Mouse (Mus musculus): ENCODE measurements around the gene Olfr543. TPM values are rescaled to one million over a fixed set of nuclear protein-coding genes. Genes with fewer than 3 reads are reported as not detected.

Olfr543 gene
- total RNA-seq (2012; rRNA removed) (0.12 TPM in 1 of 2 replicates, not detected in the other), polyA plus RNA-seq (2012; ENCODE audit: insufficient read depth in 1 of 2, insufficient read length in 2 of 2, low read depth in 1 of 2, low replicate concordance in 2 of 2, missing spikeins in 1 of 2) (under 1 TPM in 1 of 2 experiments, not detected in 1; 0.61 TPM)

GRCm38 (mm10) chr7:102481579-102481978 is at the start of gene Olfr543:
TSS of gene Olfr543 (minus strand) at chr7:102481679.
- no peak within 1 kb of the TSS for H3K27ac ChIP-seq (ENCODE audit: control insufficient read depth, low read depth, low read length)
- H3K9ac ChIP-seq (ENCODE audit: control insufficient read depth, low read depth, low read length, poor library complexity, severe bottlenecking): no peak within 1 kb of the TSS
- H3K36me3 ChIP-seq (ENCODE audit: control insufficient read depth in 1 of 2, insufficient read depth in 2 of 2, low read length in 2 of 2): peaks cover 0 to 25% of the 10 kb centered on the region in 2 experiments; a peak in 2 of 4 replicates
- H3K27me3 ChIP-seq (ENCODE audit: control insufficient read depth in 1 of 2, insufficient read depth in 2 of 2, low read length in 2 of 2): no peaks in the 10 kb centered on the region
- no peaks in the 10 kb centered on the region for H3K79me2 ChIP-seq (ENCODE audit: control insufficient read depth, insufficient read depth, low read length, poor library complexity)
- peaks cover 7 to 20% of the 10 kb centered on the region in 2 experiments for H3K4me1 ChIP-seq (ENCODE audit: control insufficient read depth in 1 of 2, insufficient read depth in 2 of 2, low read length in 2 of 2)
- TF ChIP-seq CTCF (IDR thresholded peaks at IDR 0.05 in 2 of 3, conservative IDR thresholded peaks at IDR 0.05 in 1 of 3; ENCODE audit: control insufficient read depth in 1 of 3, insufficient read depth in 1 of 3, low read depth in 2 of 3, low read length in 3 of 3, poor library complexity in 1 of 3, severe bottlenecking in 1 of 3) (no peak), USF1 (IDR thresholded peaks at IDR 0.05; ENCODE audit: low read depth, low read length) (no peak), ETS1 (IDR thresholded peaks at IDR 0.05; ENCODE audit: low read depth, low read length) (no peak), MAX (IDR thresholded peaks at IDR 0.05; ENCODE audit: low read length) (no peak), KAT2A (conservative IDR thresholded peaks at IDR 0.05; ENCODE audit: low read depth, low read length) (no peak), POLR2AphosphoS2 (IDR thresholded peaks at IDR 0.05; ENCODE audit: low read length) (no peak), MXI1 (IDR thresholded peaks at IDR 0.05; ENCODE audit: low read depth, low read length) (no peak), MEF2A (IDR thresholded peaks at IDR 0.05; ENCODE audit: extremely low read depth, insufficient replicate concordance, low read depth, low read length, poor library complexity, severe bottlenecking) (no peak), GABPA (IDR thresholded peaks at IDR 0.05; ENCODE audit: low read depth, low read length) (no peak), GATA1 (IDR thresholded peaks at IDR 0.05; ENCODE audit: low read depth, low read length) (no peak), ZC3H11A (IDR thresholded peaks at IDR 0.05; ENCODE audit: low read depth, low read length) (no peak), CHD2 (IDR thresholded peaks at IDR 0.05; ENCODE audit: low read length) (no peak), RAD21 (IDR thresholded peaks at IDR 0.05; ENCODE audit: low read depth, low read length) (no peak), SMC3 (IDR thresholded peaks at IDR 0.05; ENCODE audit: low read depth, low read length) (no peak), RCOR1 (IDR thresholded peaks at IDR 0.05; ENCODE audit: low read depth, low read length) (no peak), NELFE (IDR thresholded peaks at IDR 0.05; ENCODE audit: low read depth, low read length) (no peak), JUND (IDR thresholded peaks at IDR 0.05; ENCODE audit: low read depth, low read length) (no peak), E2F4 (IDR thresholded peaks at IDR 0.05; ENCODE audit: borderline replicate concordance, low read depth, low read length) (no peak)
- H3K9me3 ChIP-seq (replicated peaks; ENCODE audit: insufficient read depth, low read length): no peaks in the 10 kb centered on the region
- DNase-seq (ENCODE audit: low read depth, low spot score): no peak
- no peak within 1 kb of the TSS for H3K4me3 ChIP-seq (ENCODE audit: control insufficient read depth in 1 of 2, insufficient read depth in 1 of 2, low read depth in 2 of 2, low read length in 2 of 2)

GRCm38 (mm10) chr7:102529052-102529451 is 47.6 kb upstream of the Olfr543 start:
- no peak for DNase-seq (ENCODE audit: low read depth, low spot score)
- H3K4me3 ChIP-seq (ENCODE audit: control insufficient read depth in 1 of 2, insufficient read depth in 1 of 2, low read depth in 2 of 2, low read length in 2 of 2): no peak overlapping the region
- TF ChIP-seq POLR2AphosphoS5 (IDR thresholded peaks at IDR 0.05; ENCODE audit: borderline replicate concordance, low read depth, low read length): no peak
- no peak for TF ChIP-seq ZC3H11A (IDR thresholded peaks at IDR 0.05; ENCODE audit: low read depth, low read length)
- TF ChIP-seq MEF2A (IDR thresholded peaks at IDR 0.05; ENCODE audit: extremely low read depth, insufficient replicate concordance, low read depth, low read length, poor library complexity, severe bottlenecking): no peak
- TF ChIP-seq MYB (IDR thresholded peaks at IDR 0.05; ENCODE audit: low read depth, low read length): no peak
- TF ChIP-seq CTCF (IDR thresholded peaks at IDR 0.05 in 2 of 3, conservative IDR thresholded peaks at IDR 0.05 in 1 of 3; ENCODE audit: control insufficient read depth in 1 of 3, insufficient read depth in 1 of 3, low read depth in 2 of 3, low read length in 3 of 3, poor library complexity in 1 of 3, severe bottlenecking in 1 of 3): no peak
- TF ChIP-seq ZNF384 (IDR thresholded peaks at IDR 0.05; ENCODE audit: low read depth, low read length): no peak
- TF ChIP-seq TCF12 (IDR thresholded peaks at IDR 0.05; ENCODE audit: low read depth, low read length): no peak
- TF ChIP-seq MYC (IDR thresholded peaks at IDR 0.05; ENCODE audit: low read depth, low read length): no peak
- no peak for TF ChIP-seq BHLHE40 (IDR thresholded peaks at IDR 0.05; ENCODE audit: borderline replicate concordance, low read depth, low read length)
- no peak for TF ChIP-seq HCFC1 (IDR thresholded peaks at IDR 0.05; ENCODE audit: low read depth, low read length)
- TF ChIP-seq GABPA (IDR thresholded peaks at IDR 0.05; ENCODE audit: low read depth, low read length): no peak
- no peak for TF ChIP-seq SMC3 (IDR thresholded peaks at IDR 0.05; ENCODE audit: low read depth, low read length)
- no peak for TF ChIP-seq POLR2A (IDR thresholded peaks at IDR 0.05; ENCODE audit: control insufficient read depth in 1 of 2, insufficient read depth in 1 of 2, low read depth in 1 of 2, low read length in 2 of 2, poor library complexity in 1 of 2)
- TF ChIP-seq GATA1 (IDR thresholded peaks at IDR 0.05; ENCODE audit: low read depth, low read length): no peak
- no peak overlapping the region for H3K27ac ChIP-seq (ENCODE audit: control insufficient read depth, low read depth, low read length)
- peaks cover 1 to 17% of the 10 kb centered on the region in 2 experiments for H3K27me3 ChIP-seq (ENCODE audit: control insufficient read depth in 1 of 2, insufficient read depth in 2 of 2, low read length in 2 of 2)
- no peaks in the 10 kb centered on the region for H3K79me2 ChIP-seq (ENCODE audit: control insufficient read depth, insufficient read depth, low read length, poor library complexity)
- no peaks in the 10 kb centered on the region for H3K9me3 ChIP-seq (replicated peaks; ENCODE audit: insufficient read depth, low read length)
- H3K36me3 ChIP-seq (ENCODE audit: control insufficient read depth in 1 of 2, insufficient read depth in 2 of 2, low read length in 2 of 2): no peaks in the 10 kb centered on the region
- no peak overlapping the region for H3K9ac ChIP-seq (ENCODE audit: control insufficient read depth, low read depth, low read length, poor library complexity, severe bottlenecking)
- no peaks in the 10 kb centered on the region for H3K4me1 ChIP-seq (ENCODE audit: control insufficient read depth in 1 of 2, insufficient read depth in 2 of 2, low read length in 2 of 2)

All from MEL (cell line).